Mouse (Mus musculus) skeletal muscle tissue, adult 2 months (tissue): ENCODE data around the gene Tgm2.

Experiments used
- DNase-seq: peaks from one replicate; pipeline ENCODE4 v3.0.0-alpha.2; 2012; ENCODE audit warnings: low read depth, low spot score

Tgm2 gene

DNA sequence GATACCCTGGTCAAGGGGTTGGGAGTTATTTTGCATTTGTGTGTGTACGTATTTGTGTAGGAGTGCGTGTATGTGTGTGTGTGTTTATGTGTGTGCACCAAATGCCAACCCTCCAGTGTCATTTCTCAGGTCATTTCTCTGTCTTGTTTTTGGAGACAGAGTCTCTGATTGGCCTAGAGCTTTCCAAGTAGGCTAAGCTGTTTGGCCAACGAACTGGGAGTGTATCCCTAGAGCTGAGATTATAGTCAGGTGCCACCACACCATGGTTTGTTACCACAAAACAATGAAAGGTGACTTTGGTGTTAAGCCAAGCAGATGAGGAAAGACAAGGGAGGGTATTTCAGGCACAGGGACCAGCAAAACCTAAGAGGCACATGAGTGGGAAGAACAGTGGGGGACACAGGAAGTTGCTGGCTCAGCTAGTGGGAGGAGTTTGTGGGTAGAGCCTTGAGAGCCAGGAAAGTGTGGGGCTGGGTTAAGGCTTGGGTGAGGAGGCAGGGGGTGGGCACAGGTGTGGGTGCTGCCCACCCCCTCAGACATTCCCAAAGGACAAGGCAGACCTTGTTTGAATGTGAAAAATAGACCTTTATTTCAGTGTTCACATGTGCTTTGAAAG, 30.3 kb downstream of the Tgm2 start:
- DNase-seq: no peak

DNA sequence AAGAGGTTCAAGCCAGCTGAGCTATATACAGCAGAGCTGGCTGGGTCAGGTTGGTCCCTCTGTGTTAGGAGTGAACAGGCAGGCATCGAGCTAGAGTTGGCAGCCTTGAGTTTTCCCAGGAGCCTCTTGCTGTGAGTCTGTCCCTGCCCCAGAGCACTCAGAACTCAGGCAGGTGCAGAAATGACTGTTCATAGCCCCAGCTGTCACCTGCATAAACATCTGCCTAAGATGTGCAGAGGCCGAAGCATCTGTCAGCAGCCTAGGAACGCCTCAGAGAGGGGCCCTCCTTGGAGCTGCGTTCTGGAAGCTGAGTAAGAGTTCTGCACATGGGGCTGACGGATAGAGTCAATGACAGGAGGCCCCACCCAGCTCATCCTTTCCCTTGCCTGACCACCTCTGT, 31.3 kb downstream of the Tgm2 start:
- no peak for DNase-seq

DNA sequence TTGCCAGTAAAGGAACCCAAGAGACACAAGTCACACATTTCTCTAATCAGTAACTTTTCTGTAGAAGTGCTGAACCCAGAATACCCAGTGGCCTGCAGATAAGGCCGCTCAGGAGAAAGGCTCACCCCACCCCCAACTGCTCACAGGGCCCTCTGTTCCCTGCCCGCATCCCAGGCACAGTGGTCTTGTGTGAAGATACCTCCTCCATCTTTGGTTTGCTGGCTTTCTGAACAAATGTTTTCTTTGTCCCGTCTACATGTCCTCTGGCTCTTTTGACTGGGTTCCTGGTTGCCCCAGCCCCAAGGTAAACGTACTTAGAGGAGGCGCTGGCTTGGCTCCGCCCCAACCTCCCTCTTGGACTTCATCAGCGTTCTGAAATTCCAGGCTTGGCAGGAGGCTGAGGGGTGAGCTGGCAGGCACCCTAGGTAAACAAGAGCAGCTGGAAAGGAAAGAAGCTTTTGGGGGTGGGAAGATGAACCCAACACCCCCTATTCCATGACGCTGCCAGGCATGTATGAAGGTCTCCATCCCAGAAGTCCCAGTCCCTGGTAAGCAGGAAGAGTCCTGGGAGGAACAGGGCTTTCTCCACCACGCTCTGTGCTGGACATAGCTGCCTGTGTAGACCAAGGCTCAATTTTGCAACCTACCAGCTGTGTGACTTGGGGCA, 32.5 kb downstream of the Tgm2 start:
- DNase-seq: peak; percentile 67

DNA sequence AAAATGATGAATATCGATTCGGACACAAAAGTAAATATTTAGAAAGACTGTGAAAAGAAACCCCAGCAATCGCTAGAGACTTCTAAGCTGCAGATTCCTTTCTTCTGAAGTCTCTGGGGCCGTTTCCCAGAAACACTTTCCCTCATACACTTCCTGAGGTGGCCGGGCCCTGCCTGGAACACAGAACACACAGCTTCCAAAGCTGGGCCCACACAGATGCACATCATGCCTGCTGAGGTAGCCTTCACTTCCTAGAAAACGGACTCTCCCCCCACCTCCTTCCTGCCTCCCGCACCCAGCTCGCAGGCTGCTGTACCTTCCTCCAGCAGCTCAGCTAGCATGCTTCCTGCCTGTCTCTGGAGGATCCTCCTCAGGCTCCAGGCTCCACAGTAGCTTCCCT, 36.7 kb downstream of the Tgm2 start:
- DNase-seq: no peak

DNA sequence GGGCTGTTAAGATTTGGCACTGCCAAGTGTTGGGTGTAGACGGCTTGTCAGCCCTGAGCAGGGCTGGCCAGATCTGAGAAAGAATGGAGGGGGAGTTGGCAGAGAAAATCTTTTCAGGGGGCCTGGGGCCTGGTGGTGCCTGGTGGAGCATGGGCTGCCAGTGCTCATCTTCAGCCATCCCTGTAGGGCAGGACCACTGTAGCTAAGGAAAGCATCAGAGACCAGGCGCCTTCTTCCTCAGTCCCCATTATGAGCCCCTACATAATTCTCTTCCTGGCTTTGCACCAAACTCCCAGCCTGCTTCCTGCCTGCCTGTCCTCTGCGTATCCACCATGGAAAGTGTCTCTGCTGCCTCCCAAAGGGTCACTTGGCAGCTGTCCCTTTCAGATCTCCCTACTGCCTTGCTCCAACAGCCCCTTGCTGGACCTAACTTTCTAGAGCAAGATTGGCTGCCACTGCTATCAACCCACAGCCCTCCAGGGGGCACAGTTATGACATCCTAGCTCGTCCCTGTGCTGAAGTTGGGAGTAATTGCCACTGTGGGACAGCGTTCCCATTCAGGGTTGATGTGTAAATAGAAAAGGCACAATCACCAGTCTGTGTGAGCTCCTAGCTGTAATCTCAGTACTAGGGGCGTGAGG, 39.2 kb downstream of the Tgm2 start:
- peak; percentile 66 for DNase-seq

DNA sequence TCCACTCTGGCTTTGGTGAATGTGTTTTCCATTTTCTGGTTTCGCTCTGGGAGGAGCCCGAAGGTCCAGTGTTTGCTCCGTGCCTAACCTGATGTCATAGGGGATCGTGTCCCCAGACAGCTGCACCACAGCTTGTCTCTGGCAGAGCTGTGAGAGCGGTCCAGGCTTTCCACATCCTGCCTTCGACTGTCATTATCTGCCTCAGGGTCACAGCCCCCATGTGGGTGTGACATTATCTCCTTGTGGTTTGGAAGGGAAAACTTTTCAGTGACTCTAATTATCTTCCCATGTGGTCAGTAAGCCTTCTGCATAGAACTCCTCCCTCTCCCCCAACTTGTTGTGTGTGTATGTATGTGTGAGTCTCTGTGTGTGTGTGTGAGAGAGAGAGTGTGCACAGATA, 40.6 kb downstream of the Tgm2 start:
- DNase-seq: no peak

DNA sequence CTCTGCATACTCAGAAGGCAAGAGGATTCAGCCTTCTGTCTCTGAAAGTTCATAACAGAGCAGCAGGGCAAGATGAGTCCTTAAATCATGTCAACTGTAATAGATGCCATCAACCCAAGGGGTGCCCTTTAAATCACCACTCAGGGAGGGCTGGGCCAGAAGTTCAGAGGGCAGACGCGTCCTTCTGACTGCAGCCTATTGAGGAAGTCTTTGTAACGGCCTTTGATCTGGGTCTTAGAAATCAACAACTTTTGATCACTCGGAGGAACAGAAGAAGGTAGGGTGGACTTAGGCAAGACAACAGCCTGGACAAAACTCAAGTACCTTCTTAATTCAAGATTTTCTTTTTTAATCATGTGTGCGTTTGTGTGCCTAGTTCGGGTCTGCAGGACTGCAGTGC, 41.3 kb downstream of the Tgm2 start:
- no peak for DNase-seq

DNA sequence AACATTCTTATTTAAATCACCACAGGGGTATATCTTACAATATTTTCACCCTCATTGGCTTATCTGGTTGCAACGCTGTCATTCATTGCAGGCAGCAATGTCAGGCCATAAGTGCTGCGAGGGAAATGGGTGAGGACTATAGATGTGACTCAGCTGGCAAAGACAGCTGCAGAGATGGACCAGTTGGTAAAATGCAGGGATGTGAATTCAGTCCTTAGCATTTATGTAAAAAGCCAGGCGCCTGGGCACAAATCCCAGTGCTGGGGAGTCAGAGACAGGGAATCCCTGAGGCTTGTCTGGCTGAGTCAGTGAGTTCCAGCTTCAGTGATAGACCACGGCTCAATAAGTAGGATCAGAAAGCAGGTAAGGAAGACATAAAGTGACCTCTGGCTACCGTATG, 44.5 kb downstream of the Tgm2 start:
- no peak for DNase-seq

DNA sequence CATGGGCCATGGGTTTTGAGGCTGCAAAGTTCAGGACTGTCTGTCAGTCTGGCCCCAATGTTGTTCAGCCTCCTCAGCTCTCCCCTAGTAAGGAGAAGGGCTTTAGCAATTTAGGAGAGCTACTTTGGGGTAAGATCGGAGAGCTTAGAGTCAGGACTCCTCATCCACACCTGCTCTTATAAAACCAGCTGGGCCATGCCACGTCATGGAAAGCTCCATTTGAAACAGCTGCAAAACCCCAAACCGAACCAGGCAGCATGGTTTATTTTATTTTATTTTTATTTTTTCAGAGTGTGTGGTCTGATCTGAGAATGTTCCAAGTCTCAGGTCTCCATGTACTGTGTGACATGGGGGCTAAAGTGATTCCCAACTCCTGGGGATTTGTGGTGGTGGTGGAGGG, 46.7 kb downstream of the Tgm2 start:
- no peak for DNase-seq

DNA sequence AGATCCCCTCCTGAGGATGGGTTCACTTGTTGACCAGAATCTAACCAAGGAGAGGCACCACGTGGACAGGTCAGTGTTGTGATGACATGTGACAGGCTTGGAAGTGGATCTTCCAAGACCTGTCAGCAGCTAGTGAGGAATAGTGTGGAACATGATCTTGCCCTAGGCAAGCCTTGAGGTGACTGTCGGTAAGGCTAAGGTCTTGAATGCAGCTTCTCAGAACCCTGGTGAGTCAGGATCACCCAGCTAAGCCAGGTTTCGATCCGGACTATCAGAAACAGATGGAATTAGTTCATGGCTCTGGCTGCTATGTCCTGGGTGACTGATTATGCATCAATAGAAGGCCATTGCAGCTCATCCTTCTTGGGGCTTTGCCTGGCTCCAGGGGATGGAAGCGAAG, 47.5 kb downstream of the Tgm2 start:
- DNase-seq: peak; percentile 61

DNA sequence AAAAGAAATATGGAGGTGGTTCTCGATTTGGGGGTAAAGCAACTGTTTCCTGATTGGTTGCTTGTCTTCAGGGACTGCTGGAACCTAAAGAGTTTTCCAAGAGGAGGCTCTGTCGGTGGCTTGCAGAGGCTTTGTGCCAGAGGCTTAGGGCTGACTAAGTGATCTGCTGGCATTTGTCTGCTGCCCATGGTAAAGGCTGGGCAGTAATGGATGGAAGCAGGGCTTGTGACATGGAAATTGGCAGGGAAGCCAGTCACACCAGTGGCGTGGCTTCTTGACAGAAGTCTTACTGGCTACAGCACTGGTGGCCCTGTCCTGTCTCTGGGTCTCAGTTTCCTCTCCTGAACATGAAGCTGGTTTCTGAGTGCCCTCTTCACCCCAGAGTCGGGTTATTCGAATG, 49.2 kb downstream of the Tgm2 start:
- DNase-seq: no peak

DNA sequence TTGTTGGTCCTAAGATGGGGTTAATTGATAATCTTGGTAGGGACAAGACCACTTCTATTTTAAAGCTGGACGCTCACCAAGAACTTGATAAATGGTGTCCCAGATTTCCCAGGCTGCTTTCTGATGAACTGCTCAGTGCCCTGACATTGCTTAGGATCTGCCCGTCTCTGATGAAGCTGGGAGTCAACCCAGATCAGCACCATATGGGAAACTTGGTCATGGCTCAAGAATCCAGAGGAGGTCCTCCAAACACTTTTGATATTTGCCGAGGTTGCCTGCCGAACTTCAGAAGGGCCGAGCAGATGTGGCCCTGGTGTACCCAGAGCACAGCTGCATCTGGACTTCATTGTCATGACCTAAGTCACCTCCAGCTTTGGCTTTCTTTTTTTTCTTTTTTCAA, 51.4 kb downstream of the Tgm2 start:
- DNase-seq: no peak

DNA sequence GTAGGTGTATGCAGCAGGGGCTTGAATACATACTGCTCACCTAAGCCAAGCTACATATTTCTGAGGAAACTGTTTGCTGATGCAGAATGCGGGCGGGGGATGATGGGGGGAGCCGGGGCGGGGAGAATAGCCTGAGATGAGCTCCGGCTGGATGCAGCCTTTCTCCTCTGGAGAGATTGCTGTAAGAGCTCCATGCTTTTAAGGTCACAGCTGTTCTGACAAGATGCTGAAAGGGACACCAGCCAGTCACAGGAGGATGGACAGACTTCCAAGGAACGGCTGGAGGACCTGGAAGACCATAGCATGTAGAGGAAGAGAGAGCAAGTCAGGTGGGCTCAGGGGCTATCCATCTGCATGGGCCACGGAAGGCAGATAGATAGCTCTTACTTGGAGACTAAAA, 51.9 kb downstream of the Tgm2 start:
- no peak for DNase-seq

DNA sequence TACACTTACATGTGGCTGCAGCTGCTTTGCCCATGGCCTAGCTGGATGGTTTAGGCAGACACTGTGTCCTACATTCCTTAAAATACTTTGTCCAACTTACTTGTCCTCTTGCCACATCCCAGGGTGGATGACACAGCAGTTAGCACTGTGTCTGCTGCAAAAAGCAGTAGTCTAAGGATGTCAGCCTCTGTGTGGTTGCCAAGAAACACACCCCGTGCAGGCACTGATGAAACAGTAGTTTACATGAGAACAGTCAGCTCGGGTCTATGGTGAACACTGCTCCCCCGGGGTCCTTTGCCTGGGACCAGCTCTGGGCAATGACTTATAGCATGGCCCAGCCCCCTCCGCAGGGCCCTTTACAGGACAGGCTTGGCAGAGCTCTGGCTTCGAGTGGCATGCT, 52.9 kb downstream of the Tgm2 start:
- peak; percentile 57 for DNase-seq

DNA sequence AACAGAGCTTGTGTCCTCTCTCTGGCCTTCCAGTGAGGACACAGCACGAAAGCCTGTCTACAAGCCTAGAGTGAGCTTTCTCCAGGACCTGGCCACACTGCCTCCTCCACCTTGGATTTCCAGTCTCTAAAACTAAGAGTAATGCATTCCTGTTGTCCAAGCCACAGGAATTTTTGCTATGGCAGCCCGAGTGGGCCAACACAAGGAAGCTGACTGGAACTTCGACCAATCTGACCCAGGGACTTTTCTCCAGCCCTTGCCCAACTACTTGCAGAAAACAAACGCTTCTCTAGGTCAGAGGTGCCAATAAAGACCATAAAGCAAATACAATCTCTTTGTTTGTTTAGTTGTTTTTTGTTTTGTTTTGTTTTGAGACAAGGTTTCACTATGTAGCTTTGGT, 56.1 kb downstream of the Tgm2 start:
- DNase-seq: no peak

DNA sequence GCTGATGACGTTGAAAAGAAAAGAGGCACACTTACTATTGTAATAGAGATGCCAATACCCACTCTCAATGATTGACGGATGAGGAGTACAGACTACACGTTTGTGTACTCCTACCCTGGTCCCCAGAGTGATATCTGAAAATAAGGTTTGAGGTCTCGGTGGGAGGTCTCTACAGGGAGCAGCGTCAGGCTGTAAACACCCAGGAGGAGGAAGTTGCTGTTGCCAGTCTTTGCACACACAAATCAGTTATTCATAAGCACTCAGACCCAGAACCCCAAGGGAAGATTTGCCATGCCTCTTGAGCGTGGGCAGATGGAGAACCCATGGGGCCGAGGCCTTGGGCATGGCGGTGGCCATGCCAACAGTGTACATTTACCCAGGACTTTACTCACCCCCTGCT, 61.8 kb downstream of the Tgm2 start:
- no peak for DNase-seq

DNA sequence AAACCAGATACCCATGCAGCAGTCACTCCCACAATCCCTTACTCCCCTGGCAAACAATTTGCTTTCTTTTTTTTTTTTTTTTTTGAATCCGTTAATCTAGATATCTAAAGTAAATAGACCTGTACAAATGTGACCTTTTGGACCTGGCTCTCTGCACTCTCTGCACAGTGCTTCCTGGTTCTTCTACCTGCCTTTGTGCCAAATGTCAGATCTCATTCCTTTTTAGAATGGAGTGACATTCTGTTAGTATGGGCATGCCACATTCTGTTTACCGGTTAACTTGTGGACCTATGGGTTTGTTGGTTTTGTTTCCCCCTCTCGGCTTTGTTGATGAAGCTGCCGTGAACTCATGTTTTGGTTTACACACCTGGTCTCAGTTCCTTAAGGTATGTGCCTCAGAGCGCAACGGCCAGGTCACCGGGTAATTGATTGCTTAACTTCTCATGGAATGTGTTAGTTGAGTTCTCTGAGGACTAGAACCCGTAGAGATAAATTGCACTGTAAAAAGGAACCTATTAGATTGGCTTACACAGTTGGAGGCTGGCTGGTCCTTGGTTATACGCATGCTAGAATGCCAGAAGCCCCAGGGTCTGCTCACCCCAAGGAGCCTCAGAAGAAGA, 65.5 kb downstream of the Tgm2 start:
- no peak for DNase-seq

DNA sequence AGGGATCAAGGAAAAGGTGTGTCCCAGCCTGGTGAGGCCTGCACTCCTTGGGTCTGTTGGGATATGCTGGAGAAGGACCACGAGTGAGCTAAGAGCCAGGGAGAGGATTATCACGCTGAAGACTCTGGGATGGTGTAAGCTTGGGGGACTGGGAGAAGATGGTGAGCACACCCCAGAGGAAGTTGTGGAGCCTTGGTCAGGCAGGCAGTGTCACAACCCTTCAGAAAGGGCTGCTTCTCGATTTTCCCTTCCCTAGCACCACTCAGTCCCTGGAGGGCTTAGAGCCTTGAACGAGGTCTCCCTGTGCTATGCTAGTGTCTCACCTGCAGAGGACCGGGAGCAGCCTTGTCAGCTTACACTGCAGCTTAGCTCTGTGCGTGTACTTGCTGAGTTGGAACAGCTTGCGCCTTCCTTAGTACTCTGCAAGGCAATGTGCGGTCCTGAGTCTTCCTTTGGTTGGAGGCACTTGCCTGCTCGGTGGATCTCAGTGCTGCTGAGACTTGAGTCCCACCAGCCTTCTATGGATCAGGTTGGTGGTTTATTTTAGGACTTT, 66.3 kb downstream of the Tgm2 start:
- peak; percentile 43 for DNase-seq

DNA sequence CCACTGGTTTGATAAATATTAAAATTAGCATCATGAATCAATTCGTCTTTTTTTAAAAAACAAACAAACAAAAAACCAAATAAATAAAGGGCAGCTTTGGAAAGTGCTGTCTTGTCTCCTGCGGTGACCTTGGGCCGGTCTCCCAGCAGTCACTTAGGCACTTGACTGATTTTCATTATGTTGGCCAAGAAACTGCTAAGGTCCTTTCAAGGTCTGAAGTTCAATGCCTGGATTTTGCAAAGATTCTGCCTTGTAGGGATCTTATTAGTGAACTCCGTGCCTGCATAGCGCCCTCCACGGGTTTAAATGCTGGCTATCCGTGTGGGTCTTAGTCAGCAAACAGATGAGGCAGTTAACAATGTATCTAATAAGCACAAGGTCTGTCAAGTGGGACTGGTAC, 67.3 kb downstream of the Tgm2 start:
- no peak for DNase-seq

DNA sequence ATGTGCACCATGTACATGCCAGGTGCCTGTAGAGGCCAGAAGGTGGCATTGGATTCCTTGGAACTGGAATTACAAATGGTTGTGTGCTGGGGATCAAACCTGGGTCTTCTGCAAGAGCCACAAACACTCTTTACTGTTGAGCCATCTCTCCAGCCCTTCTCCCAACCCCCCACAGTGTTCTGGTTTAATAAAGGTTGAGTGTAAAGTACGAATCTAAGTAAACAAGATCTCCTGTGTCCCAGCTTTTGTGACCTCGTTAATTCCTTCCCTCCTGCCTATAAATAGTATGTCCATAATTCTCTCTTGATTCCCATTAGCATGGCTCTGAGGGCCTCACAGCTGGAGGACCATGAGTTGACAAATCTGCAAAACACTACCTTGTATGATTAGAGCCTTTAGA, 68.3 kb downstream of the Tgm2 start:
- no peak for DNase-seq

DNA sequence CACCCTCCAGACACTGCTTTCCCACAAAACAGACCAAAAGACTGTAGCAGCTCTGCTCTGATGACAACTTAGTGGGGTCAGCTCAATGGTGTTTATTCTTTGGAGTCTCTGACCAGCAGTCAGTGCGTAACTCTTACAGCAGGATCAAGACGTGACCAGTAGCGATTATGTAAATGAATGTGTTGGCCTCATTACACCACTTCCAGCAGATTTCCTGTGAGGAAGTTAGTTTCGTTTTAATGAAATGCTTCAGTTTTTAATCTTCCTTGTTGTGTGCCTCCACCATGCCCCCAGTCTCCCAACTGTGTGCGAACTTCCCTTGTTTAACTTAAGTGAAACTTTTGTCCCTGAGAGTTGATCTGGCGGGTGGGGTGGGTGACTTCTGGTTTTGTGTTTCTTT, 69.5 kb downstream of the Tgm2 start:
- DNase-seq: no peak

DNA sequence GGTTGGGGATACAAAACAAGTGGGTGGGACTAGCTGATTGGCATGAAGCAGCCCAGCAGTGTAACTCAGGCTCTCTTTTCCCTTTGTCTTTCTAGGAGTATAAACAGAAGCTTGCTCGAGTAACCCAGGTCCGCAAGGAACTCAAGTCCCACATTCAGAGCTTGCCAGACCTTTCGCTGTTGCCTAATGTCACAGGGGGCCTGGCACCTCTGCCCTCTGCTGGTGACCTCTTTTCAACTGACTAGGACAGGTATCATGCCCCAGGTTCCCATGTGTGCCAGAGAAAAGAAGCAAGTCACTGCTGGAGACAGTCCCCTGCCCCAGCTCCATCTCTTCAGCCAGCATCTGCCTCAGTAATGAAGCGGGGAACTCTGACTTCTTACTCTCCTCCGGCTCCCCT, 71.4 kb downstream of the Tgm2 start:
- DNase-seq: no peak

DNA sequence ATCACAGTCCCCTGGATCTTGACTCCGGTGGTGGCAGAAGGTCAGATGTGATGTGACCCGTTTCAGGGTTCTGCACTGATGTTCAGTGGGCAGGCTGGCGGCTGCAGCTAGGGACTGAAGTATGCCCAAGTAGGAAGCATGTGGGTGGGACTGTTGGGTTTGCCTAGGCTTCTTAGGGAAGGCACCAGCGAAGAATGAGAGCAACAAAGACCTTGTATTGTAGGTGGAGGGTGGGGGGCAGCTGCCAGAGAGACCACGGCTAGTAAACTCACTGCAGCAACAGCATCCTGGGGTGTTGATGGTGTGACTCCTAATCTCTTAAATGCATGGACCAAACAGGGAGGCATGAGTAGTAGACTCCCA, 74.6 kb downstream of the Tgm2 start:
- no peak for DNase-seq
